Mouse (Mus musculus) 3T3-L1 (cell line): ENCODE results near the gene Hivep3.

Experiments
- DNase-seq: peaks from one replicate; pipeline ENCODE4 v3.0.0-alpha.2; 2015; ENCODE audit warnings: low read depth, low spot score

Gene Hivep3

DNA sequence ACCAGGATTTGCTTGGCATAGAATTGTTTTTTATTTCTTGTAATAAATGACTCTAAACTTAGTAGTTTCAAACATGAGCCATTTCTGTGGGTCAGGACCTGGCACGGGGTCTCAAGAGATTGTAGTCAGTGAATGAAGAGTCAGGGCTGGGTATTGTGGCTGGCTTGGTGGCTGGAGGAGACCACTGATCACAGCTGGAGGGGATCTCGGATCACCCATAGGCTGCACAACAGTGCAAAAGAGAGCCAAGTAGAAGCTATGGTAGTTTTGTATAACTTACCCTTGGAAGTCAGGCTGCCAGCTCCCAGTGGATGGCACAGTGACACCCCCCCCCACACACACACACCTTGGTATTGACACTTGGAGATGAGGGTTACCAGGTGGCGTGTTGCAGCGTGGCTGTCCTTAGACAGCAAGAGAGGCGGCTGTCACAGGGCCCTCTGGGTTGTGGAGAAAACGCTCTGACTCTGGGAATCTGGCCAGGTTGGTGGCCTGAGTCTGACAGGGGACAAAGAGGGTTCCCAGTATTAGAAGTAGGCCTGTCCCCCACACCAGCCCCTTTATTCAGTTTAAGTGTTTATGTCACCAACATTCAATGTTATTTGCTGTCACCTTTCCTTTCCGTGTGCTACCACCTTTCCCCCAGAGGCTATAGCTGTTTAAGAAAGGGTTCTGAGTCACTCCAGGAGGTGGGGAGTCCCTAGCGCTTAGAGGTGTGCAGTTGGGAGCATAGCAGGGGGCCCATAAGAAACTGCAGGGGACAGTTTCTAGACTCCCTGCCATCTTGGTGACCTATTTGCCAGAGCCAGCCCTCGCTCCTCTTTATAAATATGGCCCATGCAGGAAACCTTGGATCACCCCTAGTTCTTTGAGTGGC is 240.4 kb downstream of the Hivep3 start:
- no peak for DNase-seq

DNA sequence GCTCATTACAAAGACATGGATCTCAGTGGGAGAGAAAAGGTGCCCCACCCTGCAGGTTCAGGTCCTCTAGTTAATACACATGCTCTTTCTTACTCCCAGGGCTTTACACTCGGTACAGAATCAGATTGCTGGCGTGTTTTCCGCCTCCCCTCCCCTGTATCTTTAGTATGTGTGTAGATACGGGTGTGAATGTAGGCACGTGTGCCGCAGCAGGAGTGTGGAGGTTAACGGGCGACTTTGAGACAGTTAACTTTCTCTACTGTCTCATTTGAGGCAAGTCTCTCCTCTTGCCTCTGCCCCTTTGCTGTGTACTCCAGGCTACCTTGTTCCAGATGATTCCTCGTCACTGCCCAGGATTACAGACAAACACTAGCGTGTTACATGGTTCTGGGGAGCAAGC is 241.7 kb downstream of the Hivep3 start:
- DNase-seq = no peak

DNA sequence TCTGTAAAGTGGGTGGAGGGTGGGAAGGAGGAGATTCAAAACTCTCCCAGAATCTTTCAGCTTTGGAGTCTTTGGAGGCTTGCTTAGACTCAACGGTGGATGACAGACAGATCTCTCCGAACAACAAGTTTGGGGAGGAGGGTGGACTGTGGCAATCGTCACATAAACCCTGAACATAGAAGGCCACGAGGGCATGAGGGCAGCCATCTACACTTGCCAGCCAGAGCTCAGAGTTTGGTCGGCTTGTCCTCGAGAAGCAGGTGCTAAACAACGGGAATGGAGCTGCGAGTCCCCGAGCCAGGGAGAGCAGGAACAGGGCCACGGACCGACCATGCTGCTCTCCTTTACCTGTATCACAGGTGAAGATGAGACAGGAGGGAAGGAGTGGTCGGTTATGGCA is 242.2 kb downstream of the Hivep3 start:
- no peak for DNase-seq

DNA sequence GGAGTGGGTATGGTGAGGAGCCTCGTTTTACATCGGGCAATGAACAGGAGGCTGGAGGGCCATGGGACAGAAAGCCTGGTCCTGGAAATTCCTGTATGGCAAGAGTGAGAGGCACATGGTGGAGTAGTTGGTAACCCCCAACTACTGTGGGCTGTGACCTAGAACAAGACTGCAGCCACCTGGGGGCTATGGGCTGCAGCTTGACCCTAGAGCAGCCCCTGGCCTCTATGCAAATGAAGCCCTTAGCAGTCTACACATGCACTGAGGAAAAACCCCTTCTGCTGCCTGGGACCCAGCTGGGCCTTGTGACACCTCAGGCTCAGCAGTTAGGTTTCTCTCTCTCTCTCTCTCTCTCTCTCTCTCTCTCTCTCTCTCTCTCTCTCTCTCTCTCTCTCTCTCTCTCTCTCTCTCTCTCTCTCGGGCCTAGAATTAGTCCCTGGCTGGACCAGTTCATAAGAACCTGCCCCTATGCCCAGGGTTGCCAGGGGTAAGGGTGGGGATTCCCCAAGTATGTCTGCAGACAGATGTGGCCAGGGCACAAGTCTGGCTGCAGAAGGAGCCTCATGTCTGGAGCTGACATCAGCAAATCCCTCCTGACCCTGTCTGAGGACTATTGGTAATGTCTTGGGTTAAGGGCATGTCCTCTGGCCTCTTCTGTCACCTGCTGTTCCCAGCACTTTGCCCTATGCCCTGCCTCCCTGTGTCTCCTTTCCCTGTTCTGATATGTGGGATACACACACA is 243.0 kb downstream of the Hivep3 start:
- DNase-seq = no peak

DNA sequence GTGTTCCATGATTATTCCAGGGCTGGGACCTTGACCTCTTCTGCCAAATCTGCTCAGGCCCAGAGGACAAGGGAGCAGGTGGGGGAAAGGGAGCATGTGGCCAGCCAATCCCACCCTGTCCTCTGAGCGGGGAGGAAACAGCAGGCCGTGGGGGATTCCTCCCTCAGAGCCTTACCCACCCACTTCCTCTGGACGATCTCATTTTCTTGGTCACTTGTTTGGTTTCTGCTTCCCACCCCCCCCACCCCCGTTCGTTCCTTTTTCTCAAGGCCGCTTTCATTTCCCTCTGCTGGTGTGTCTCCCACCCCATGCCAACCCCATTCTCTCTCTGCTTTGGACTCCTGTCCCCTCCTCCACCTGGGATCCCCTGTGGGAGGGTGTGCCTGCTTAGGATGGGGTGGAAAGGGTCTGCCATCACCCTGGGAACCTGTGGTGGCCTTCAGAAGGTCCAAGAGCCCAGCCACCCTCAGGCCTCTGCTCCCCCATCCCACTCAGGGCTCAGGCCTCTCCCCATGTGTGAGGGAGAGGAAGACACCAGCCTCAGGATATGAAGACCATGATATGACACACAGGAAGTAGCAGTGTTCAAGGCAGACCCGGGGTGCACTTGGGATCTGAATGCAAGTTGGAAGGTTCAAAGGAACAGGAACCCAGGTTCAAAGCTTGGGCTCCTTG is 244.4 kb downstream of the Hivep3 start:
- DNase-seq = no peak

DNA sequence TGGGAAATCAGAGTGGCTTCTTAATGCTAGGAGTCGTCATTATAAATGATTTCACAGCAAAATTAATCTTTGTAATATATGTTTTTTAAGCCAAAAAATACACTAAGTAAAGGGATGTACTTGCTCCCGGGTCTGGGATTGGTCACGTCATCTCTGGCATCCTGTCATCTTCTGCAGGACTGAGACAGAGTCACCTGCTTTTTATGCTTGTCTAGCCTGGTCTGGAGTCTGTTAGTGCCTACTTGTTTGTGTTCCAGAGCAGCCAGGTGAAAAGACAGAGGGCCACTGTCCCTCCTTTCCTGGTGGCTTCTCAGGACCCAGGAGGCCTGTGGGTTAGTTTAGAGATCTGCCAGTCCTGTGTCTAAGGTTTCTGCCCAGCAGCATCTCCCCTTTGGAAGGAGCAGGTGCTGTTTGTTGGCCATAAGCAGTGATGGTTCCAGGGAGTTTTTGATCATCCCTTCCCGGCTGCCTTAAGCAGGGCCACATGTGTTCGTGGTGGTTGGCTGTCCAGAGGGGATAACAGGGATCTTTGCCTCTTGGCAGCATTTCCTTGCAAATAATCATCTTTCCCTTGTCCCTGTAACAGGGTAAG is 245.8 kb downstream of the Hivep3 start:
- no peak for DNase-seq

DNA sequence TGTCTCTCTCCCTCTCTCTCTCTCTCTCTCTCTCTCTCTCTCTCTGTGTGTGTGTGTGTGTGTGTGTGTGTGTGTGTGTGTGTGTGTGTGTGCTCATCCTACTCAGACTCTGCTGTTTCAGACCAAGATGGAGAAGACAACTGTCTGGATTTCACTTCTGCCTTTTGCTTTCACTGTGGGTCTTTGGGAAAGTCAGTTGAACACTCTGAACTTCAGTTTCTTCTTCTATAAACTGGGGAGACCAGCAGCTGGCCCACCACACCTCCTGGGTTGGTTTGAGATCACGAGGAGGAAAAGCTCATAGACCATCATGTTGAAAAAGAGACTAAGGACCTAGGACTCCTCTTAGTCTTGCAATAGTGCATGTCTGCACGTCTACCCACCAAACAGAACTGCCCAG is 246.3 kb downstream of the Hivep3 start:
- no peak for DNase-seq

DNA sequence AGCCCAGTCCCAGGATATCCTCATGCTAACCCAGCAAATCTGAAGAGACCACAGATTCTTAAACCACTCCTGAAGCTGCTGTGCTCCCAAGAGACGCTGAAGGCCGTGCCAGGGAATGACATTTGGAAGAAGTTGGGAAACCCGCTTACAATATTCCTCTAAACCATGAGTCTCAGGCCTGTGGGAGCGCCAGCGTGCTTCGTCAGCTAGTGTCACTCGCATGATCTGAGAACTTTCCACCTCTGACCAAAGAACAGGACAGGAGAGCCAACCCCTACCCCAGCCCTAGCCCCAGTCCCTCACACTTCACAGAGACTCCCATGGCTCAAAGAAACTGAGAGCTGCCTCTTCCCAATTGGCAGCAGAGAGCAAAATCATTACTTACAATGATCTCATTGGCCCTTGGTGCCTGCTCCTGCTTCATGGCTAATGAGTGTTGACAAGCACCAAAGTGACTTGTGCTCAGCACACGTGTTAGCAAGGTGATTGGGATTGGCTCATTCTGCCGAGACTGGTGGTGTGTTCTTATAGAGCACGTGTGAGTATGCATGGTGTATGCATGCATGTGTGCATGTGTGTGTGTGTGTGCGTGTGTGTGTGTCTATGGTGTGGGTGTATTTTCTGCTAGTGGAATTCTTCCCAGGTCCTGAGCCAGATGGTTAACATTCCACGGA is 247.6 kb downstream of the Hivep3 start:
- no peak for DNase-seq

DNA sequence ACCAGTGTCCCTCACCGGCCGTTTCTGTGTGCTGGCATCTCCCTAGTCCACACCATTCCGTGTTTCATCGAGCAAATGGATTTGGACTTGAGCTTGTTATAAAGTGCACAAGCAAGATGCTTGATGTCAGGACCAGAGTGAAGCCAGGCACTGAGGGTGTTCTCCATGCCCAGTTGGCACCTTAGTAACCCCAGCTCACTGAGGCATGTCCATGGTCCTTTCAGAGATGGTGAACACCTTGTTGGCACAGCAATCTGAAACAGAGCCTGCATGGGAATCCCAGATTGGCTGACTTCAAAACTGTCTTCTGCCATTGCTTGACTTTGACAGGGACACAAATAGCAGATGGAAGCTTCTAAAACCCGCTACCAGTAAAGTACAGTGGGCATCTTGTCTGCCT is 252.5 kb downstream of the Hivep3 start:
- no peak for DNase-seq

DNA sequence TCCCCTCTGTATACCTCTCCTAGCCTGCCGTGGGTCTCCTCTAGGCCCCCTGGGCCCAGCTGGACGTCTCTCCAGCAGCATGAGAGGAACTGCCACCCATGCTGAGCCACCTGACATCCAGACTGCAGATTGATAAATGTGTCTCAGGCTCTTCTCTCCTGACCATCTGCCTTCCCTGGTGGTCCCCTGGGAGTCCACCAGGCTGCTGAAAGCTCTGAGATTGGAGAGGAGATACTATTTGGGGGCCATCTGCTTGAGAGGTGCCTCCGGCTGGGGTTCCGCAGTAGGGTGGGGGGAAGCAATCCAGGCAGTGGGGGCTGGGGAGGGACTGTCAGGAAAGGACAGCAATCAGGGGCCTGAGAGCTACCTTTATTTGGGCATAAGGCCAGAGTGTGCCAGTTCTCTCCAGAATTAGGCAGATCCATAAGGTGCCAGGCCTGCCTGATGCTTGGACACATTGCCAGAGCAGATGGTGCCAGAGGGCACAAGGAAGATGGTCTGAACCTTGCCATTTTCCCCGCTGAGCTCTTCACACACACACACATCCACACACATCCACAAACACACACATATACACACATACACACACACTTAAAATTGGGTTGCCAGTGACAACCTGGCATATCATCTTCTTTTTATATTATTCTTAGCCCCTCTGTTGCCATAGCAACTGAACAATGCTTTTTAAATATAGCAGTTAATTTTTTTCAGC is 253.2 kb downstream of the Hivep3 start:
- DNase-seq = no peak

DNA sequence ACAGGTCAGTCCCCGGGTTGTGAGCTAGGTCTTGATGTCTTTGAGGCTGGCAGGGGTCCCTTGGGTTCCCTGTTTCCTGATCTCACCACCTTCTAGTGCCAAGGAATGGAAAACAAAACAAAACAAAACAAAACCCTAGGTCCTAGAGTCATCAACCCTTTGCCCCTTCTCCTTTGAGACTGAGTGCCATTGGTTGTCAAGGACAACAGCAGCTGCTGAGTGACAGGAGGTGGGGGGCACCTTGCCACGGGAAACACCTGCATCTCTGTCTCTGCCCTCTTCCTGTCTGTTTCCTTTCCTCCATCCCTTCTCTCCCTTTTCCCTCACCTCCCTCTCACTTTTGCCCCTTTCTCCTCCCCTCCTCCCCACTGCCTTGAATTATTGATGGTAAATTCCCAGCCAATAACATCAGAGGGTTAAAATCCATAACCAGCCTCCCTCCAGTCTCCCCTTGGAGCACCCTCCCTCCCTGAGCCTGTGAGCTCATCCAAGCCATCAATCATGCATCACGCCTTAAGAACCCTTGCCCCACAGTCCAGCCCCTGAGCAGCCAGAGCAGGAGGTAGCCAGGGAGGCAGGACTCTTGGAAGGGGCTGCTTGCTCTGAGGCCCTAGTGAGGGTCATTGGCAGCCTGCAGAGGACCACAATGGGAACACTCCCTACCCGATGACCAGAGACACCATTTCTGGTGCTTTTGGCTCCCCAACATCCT is 253.9 kb downstream of the Hivep3 start:
- no peak for DNase-seq

DNA sequence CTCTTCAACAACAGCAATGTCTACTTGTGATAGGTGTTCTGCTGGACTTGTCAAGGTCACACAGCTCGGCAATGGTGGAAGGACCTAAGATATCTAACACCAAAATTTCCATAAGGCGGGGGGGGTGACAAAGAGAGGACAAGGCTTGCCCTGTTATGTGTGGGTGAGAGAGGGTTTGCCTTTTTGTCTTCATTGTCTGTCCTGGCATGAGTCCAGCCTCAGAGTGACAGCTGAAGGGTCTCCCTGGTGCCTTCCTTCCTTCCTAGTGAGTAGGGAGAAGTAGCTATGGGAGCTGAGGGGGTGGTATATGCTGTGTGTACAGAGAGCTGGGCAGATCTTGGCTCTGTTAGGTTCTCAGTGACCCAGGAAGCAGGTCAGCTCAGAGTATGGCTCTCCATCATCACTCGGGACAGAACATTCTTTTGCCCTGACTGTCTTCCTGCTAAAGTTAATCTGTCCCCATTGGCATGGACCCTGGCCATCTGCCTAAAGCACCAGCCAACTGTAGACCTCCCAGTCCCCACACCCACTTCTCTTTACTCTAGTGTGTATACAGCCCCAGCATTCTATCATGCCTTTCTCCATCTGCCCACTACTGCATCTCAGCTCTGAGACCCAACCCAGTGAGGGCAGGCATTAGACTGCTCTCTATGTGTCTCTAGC is 255.6 kb downstream of the Hivep3 start:
- peak; percentile 66 for DNase-seq

DNA sequence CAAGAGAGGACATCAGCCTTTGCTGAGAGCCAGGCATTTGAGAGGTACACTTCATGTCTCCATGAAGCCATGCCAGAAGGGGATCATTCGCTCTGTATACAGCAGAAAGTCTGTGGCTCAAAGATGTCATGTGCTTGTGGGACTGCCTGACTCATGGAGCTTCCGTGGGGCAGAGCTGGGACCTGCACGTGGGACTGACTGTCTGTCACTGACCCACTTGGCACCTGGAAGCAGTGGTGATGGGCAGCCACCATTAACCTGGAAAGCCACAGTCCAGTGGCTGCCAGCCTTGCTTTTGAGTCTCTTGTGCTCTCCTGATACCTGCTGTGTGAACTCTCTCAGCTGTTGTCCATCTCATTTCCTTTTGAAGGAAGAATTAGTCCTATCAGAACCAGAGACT is 256.8 kb downstream of the Hivep3 start:
- no peak for DNase-seq

DNA sequence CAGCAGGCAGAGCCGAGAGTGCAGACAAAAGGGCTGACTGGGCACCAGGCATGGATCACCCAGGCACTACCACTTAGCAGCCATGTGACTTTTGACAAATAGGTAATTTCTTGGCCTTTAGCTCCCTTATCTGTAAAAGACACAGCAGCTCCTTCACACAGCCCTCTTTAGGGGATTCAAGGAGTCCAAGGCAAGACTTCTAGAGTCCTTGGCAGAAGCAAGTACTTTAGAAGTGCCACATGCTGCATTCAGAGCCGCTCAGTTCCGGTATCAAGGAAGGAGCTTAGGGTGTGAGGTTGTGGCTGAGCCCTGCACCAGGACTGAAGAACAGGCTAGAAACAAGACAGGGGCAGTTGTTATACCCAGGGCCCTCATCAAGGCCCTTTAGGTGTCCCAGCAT is 257.3 kb downstream of the Hivep3 start:
- DNase-seq = no peak

DNA sequence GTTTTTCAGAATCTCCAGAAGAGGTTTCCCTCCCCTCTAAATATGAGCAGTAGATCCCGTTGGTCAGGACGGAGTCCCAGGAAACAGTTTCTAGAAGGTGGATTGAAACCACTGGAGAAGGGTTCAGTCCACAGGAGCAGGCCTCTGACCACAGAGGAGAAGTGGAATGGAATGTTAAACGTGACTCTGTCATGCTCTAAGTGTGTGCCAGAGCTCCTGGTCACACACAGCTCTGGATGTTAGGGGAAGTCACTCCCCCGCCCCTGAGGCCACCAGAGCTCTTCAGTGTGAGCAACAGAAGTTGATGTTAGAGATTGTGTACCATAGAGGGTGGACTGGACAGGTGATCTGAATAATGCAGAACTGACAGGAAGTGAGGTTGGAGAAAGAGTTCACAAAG is 258.2 kb downstream of the Hivep3 start:
- DNase-seq = no peak

DNA sequence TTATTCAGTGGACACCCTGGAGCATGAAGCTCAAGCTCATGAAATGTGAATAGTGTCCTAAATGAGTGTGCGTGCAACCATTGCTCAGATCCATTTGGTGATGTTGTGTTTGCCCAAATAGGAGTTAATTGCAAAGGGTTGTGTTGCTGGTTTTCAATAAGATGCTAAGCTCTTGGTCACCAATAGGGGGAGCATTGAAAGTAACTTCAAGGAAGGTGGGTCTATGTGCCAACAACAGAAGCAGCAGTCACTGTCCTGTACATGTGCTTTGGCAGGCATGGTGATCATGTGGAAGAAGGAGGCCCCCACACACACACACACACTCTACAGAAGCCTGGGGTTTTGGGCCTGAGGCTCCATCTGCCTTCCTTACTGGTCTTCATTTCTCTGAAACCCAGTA is 262.8 kb downstream of the Hivep3 start:
- DNase-seq = no peak

DNA sequence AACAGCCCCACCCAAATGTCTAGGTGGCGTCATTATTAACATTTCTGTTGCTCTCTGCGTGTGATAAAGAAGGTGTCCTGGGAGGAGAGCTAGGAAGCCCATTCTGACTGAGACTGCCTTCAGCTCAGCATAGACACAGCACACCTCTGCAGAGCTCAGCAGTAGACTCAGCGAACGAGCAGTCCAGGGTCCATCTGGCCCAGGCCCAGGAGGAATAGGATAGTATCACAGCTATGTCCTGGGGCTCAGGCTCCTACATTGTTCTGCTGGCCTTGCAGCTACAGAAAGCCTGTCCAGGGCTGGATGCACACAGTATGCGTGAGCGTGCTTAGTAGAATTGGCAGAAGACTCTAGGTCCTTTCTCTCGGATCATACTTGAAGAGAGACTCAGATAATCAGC is 263.8 kb downstream of the Hivep3 start:
- DNase-seq = no peak

DNA sequence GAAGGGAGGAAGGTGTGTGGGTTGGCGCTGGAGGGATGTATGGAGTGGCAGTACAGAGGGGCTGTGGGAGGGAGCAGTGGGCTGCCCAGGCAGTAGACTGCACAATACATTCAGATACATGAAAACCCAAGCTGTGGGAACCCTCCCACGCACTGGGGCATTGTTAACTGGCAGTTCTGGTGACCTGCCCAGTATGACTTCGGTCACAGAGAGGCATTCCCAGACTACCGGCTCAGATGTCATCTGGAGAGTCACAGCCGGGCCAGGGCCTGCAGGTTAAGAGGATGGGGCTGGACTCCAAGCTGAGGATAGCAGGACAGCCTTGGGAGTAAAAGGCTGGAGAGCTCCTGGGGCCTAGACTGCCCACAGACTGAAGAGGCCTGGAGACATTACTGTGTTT is 265.3 kb downstream of the Hivep3 start:
- DNase-seq = no peak

DNA sequence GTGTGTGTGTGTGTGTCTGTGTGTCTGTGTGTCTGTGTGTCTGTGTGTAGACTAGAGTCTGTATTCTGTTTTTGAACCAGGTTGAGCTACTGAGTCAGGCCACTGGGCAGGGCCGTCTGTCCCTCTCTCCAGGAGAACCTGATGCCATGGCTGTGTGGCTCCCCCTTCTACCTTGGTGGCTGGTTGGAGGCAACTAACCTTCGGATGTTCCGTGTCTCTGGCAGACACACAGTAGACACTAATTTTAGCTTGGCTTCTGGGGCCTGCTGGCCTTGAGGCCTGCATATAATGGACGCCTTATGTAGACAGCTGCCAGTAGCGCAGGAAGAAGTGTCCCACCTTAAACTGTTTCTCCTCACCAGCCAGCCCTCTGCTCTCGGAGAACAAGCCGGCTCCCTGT is 267.3 kb downstream of the Hivep3 start:
- no peak for DNase-seq

DNA sequence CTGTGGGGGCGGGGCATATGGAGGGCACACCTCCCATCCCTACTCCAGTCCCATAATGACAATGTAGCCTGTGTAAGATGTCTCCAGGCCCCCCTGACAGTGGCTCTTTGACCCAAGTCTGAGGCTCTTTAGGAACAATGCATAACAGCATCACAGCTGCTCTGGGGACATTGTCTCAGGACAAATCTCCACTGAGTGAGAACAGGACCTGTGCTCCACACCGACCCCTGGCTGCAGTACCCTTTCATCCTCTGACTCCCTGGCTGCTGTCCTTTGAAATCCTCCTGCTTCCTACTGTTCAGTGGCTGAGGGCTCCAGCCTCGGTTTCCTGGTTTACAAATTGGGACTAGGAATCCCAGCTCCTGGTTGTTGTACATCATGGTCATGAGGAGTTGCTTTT is 269.4 kb downstream of the Hivep3 start:
- no peak for DNase-seq
